Mouse (Mus musculus): ENCODE results near the gene Slc22a3.

- TF ChIP-seq CTCF (IDR thresholded peaks at IDR 0.05; ENCODE audit: control insufficient read depth, insufficient read depth, insufficient replicate concordance, low read depth, low read length) = no peak; the same call in 1 of the 2 replicates
- TF ChIP-seq POLR2A (IDR thresholded peaks at IDR 0.05; ENCODE audit: control insufficient read depth, low read depth, low read length) = no peak
Observed at GRCm38 (mm10) chr17:12461168-12461567, 46.3 kb downstream of the Slc22a3 start.
